Mouse (Mus musculus): ENCODE measurements around the gene Olfr629. TPM values are rescaled to one million over a fixed set of nuclear protein-coding genes. Genes with fewer than 3 reads are reported as not detected.
"Not testable (repeated sequence)": the region's sequence is repeated elsewhere in the genome, so short reads cannot be mapped to it uniquely, and the experiment has no call there.

Olfr629 gene
- polyA plus RNA-seq (2015; fragmentation: Nextera tagmentation; extraction: Ambion mirVana) = not detected in 2 replicates

DNA sequence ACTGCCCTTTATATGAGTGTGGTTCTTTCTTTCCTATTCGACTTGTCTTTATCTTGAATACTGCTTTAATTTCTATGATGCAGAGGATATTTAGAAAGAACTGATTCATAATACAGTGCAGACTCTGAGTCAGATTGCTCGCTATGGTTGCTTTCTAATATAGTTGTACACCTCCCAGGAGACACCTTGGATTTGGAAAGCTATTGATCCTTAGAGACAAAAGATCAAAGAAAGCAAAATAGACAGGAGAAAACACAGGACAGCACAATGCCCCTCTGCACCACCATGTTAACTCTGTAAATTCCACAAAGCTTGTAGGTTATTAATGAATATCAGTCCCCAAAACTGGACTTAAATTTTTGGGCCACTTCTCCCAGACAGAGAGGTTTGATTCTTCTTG is at the start of gene Olfr629:
TSS of gene Olfr629 (minus strand) at position 101 of the 400 bp plus-strand sequence.
- no peak for ATAC-seq (replicated peaks; ENCODE audit: low FRiP score)
- Histone ChIP-seq H3K9ac (no peak within 1 kb of the TSS), H3K4me2 (no peak within 1 kb of the TSS), H3K27ac (no peak within 1 kb of the TSS), H3K9me3 (replicated peaks) (no peaks in the 10 kb centered on the region), H3K4me3 (replicated peaks) (no peak within 1 kb of the TSS), H3K4me1 (no peaks in the 10 kb centered on the region), H3K36me3 (no peaks in the 10 kb centered on the region), H3K27me3 (no peaks in the 10 kb centered on the region)
- 83% methylated on average over 2 of the region's 2 CpGs for WGBS

DNA sequence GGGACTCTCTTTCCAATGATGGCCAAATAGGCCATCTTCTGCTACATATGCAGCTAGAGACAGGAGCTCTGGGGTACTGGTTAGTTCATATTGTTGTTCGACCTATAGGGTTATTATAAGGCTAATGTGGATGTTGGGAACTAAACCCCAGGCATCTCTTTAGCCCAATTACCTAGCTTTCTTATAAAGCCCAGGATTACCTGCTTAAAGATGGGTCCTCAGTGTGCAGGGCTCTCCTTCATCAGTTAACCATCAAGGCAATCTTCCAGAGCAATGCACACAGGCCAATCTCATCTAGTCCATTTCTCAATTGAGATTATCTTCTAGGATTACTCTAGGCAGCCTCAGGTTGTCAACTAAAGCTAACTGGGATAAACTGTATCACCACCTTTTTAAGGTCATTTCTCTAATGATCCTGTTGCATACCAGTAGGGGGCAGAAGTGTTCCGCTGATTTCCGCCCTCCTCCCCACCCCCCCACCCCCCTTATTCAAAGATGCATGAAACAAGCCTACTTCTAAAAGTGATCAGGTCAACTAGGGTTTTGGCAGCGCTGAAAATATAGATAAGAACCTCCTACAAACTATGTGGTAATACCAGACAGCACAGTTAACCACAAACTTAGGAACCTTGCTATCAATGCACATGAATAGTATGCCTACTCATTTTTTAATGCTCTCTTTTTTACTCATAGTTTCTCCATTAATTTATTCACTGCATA is 48.1 kb upstream of the Olfr629 start:
- Histone ChIP-seq H3K9ac (no peak overlapping the region), H3K36me3 (no peaks in the 10 kb centered on the region), H3K4me2 (no peak overlapping the region), H3K27ac (no peak overlapping the region), H3K4me1 (no peaks in the 10 kb centered on the region), H3K27me3 (no peaks in the 10 kb centered on the region), H3K4me3 (replicated peaks) (no peak overlapping the region), H3K9me3 (replicated peaks) (no peaks in the 10 kb centered on the region)
- ATAC-seq (replicated peaks; ENCODE audit: low FRiP score) = no peak
- WGBS = 28% methylated on average over 4 of the region's 4 CpGs

DNA sequence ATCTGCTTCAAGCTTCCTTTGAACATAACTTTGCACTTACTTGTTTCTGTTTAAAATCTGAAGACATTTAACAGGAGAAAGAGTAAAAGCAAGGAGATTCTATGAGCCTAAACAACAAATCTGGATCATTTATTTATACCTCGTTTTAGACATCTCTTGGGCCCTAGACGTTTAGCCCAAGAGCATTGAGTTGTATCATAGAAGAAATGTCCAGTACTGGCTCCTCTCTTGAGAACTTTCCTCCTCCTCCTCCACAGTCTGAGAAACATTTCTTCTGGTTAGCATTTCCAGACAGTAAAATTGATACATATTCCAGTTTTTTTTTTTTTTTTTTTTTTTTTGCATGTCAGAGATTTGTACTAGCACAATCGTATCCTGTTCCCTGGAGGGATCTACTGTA is 47.0 kb upstream of the Olfr629 start, which contains the start of gene Olfr67:
TSS of gene Olfr67 (minus strand) at position 101 of the 400 bp plus-strand sequence.
- no peaks in the 10 kb centered on the region for H3K9me3 ChIP-seq (replicated peaks)
- 77% methylated on average over 3 of the region's 3 CpGs for WGBS
- no peak within 1 kb of the TSS for H3K4me2 ChIP-seq
- no peaks in the 10 kb centered on the region for H3K36me3 ChIP-seq
- ATAC-seq (replicated peaks; ENCODE audit: low FRiP score) = no peak
- no peak within 1 kb of the TSS for H3K4me3 ChIP-seq (replicated peaks)
- H3K27me3 ChIP-seq = no peaks in the 10 kb centered on the region
- no peak within 1 kb of the TSS for H3K9ac ChIP-seq
- no peak within 1 kb of the TSS for H3K27ac ChIP-seq
- H3K4me1 ChIP-seq = no peaks in the 10 kb centered on the region

DNA sequence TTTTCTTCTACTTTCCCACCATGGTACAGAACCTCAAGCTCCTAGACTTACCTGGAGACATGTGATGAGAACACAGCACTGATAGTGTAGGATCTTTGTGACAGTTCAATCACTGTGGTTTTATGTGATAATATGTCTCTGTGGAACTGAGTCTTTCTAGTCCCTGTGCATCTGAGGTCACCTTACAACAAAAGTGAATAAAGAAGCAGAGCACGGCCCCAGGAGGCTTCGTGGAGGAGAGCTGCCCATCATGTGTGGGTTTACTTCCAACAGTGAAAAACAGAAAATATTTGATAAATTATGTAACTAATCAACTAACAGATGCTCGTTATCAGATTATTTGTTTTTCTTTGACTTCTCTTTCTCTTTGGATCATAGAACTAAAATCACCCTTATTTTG is 34.9 kb upstream of the Olfr629 start, which contains the start of gene Olfr68:
TSS of gene Olfr68 (minus strand) at position 101 of the 400 bp plus-strand sequence.
- Histone ChIP-seq H3K4me3 (replicated peaks) (no peak within 1 kb of the TSS), H3K27ac (no peak within 1 kb of the TSS), H3K9me3 (replicated peaks) (no peaks in the 10 kb centered on the region), H3K4me2 (no peak within 1 kb of the TSS), H3K36me3 (no peaks in the 10 kb centered on the region), H3K4me1 (no peaks in the 10 kb centered on the region), H3K27me3 (no peaks in the 10 kb centered on the region), H3K9ac (no peak within 1 kb of the TSS)
- 80% methylated on average over 3 of the region's 3 CpGs for WGBS
- ATAC-seq (replicated peaks; ENCODE audit: low FRiP score) = no peak

DNA sequence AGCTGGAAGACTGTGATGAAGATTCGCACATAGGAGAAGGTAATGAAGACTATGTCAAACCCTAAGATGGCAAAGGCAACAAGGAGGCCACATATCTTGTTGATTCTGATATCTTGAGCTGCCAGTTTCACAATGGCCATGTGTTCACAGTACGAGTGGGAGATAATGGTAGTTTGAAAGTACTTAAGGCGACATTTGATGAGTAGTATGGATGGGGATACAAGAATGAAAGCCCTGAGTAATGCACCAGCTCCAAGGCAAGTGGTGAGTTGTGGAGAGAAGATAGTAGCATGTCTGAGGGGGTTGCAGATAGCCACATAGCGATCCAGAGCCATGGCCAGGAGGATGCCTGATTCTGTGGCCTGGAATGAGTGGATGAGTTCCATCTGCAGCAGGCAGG is 32.9 kb upstream of the Olfr629 start:
- WGBS = 84% methylated on average over 4 of the region's 4 CpGs
- not testable (repeated sequence) for H3K27ac ChIP-seq; ATAC-seq (replicated peaks; ENCODE audit: low FRiP score); H3K36me3 ChIP-seq; H3K27me3 ChIP-seq; H3K4me3 ChIP-seq (replicated peaks); H3K9ac ChIP-seq; H3K4me2 ChIP-seq; H3K4me1 ChIP-seq; H3K9me3 ChIP-seq (replicated peaks)

DNA sequence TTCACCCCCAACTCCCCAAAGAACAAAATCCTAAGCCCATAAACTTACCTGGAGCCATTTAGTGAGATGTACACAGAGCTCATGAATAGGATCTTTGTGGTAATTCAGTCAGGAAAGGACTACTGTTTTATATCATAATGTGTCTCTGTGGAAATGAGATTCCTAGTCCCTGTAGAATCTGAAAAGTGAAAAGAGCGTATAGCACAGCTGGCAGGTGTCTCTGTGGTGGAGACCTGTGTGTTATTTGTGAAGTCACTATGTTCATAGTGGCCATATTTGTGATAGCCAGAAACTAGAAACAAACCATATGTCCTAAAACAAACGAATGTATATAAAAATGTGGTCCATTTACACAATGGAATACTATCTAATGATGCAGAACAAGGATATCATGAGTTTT is 26.8 kb upstream of the Olfr629 start, which contains the start of gene Olfr69:
TSS of gene Olfr69 (minus strand) at position 101 of the 400 bp plus-strand sequence.
- Histone ChIP-seq H3K27ac (no peak within 1 kb of the TSS), H3K4me2 (no peak within 1 kb of the TSS), H3K4me3 (replicated peaks) (no peak within 1 kb of the TSS), H3K36me3 (no peaks in the 10 kb centered on the region), H3K4me1 (no peaks in the 10 kb centered on the region), H3K9me3 (replicated peaks) (no peaks in the 10 kb centered on the region), H3K9ac (no peak within 1 kb of the TSS), H3K27me3 (no peaks in the 10 kb centered on the region)
- ATAC-seq (replicated peaks; ENCODE audit: low FRiP score) = no peak
- 83% methylated on average over 2 of the region's 2 CpGs for WGBS

DNA sequence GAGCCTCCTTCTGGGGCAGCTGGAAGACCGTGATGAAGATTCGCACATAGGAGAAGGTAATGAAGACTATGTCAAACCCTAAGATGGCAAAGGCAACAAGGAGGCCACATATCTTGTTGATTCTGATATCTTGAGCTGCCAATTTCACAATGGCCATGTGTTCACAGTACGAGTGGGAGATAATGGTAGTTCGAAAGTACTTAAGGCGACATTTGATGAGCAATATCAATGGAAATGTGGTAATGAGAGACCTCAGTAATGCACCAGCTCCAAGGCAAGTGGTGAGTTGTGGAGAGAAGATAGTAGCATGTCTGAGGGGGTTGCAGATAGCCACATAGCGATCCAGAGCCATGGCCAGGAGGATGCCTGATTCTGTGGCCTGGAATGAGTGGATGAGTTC is 22.9 kb upstream of the Olfr629 start:
- not testable (repeated sequence) for H3K4me1 ChIP-seq; H3K4me2 ChIP-seq; H3K36me3 ChIP-seq; ATAC-seq (replicated peaks; ENCODE audit: low FRiP score); H3K9me3 ChIP-seq (replicated peaks); H3K9ac ChIP-seq; H3K4me3 ChIP-seq (replicated peaks); H3K27ac ChIP-seq; H3K27me3 ChIP-seq
- 87% methylated on average over 5 of the region's 6 CpGs for WGBS

DNA sequence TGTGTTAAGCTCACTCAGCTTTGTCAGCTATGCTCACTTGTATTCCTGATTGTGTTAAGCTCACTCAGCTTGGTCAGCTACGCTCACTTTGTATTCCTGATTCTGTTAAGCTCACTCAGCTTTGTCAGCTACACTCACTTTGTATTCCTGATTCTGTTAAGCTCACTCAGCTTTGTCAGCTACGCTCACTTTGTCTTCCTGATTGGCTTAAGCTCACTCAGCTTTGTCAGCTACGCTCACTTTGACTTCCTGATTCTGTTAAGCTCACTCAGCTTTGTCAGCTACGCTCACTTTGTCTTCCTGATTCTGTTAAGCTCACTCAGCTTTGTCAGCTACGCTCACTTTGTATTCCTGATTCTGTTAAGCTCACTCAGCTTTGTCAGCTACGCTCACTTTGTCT is 17.5 kb upstream of the Olfr629 start:
- H3K27me3 ChIP-seq; H3K4me3 ChIP-seq (replicated peaks); H3K9ac ChIP-seq; H3K4me2 ChIP-seq; H3K9me3 ChIP-seq (replicated peaks); H3K27ac ChIP-seq; ATAC-seq (replicated peaks; ENCODE audit: low FRiP score); H3K4me1 ChIP-seq; H3K36me3 ChIP-seq: not testable (repeated sequence)
- WGBS = 91% methylated on average over 6 of the region's 6 CpGs

DNA sequence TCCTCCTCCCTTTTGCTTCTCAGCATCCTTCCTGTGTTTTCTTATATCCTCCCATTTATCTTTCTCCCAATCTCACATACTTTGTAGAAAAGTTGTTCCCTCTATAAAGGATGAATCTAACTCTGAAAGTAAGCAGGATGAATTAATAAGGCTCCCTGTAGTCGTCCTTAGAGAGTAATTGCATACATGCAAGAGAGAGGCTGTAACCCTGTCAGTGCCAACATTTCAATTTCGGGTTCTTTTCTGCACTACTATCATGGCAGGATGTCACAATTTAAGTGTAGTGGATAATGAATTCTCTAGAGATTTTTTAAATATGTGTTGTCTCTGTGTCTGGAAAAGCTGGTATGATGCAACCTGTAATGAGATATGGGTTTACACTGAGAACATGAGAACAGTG is 12.5 kb upstream of the Olfr629 start, which contains the start of gene Olfr630:
TSS of gene Olfr630 (minus strand) at position 101 of the 400 bp plus-strand sequence.
- Histone ChIP-seq H3K27me3 (no peaks in the 10 kb centered on the region), H3K4me3 (replicated peaks) (no peak within 1 kb of the TSS), H3K27ac (no peak within 1 kb of the TSS), H3K4me2 (no peak within 1 kb of the TSS), H3K9ac (no peak within 1 kb of the TSS), H3K9me3 (replicated peaks) (no peaks in the 10 kb centered on the region), H3K4me1 (no peaks in the 10 kb centered on the region), H3K36me3 (no peaks in the 10 kb centered on the region)
- ATAC-seq (replicated peaks; ENCODE audit: low FRiP score) = no peak
- WGBS = 47% methylated on average over 2 of the region's 2 CpGs

DNA sequence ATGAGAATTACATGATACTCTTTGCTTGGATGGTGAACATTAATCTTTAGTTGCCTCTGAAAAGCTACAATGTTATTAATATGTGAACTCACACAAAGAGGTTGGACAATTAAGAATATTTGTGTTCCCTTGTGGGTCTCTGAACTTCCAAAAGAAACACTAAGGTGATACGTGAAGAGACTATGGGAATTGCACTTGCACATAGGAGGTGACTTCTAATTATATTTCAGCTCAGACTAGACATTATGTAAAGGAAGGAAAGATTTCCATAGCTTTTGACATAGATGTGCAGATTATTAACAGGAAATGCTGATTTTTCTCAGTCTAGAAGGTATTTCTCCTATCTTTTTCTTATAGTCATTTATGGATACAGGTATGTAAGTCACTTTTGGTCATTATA is 14.7 kb downstream of the Olfr629 start, which contains the start of gene Olfr628:
TSS of gene Olfr628 (plus strand) at position 301 of the 400 bp plus-strand sequence.
- ATAC-seq (replicated peaks; ENCODE audit: low FRiP score) = no peak
- Histone ChIP-seq H3K4me1 (no peaks in the 10 kb centered on the region), H3K4me2 (no peak within 1 kb of the TSS), H3K27me3 (no peaks in the 10 kb centered on the region), H3K9me3 (replicated peaks) (no peaks in the 10 kb centered on the region), H3K9ac (no peak within 1 kb of the TSS), H3K27ac (no peak within 1 kb of the TSS), H3K36me3 (no peaks in the 10 kb centered on the region), H3K4me3 (replicated peaks) (no peak within 1 kb of the TSS)
- WGBS = 83% methylated on average over 1 of the region's 1 CpGs

DNA sequence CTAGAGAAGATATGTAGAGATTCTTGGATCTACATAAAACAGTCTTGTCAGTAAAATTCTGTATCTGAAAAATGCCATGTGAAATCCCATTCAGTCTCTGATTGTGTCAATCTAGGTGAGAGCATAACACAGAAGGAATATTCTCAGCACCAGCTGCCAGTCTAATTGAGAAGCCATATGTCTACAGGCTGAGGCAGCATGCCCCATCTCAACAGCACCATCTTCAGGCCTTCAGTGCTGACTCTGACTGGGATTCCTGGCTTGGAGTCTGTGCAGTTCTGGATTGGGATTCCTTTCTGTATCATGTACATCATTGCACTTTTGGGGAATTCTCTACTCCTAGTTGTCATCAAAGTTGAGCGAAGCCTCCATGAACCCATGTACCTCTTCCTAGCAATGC is 28.3 kb downstream of the Olfr629 start:
- not testable (repeated sequence) for H3K4me1 ChIP-seq; H3K4me3 ChIP-seq (replicated peaks); H3K27me3 ChIP-seq; H3K9ac ChIP-seq; H3K36me3 ChIP-seq; ATAC-seq (replicated peaks; ENCODE audit: low FRiP score); H3K4me2 ChIP-seq; H3K27ac ChIP-seq; H3K9me3 ChIP-seq (replicated peaks)
- 91% methylated on average over 1 of the region's 1 CpGs for WGBS

DNA sequence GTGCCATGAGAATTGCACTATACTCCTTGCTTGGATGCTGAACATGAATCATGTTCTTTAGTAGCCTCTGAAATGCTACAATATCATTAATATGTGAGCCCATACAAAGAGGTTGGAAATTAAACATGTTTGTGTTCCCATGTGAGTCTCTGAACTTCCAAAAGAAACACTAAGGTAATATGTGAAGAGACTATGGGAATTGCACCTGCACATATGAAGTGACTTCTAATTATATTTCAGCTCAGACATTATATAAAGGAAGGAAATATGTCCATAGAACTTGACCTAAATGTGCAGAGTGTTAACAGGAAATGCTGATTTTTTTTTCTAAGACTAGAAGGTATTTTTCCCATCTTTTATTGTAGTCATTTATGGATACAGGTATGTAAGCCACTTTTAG is 30.4 kb downstream of the Olfr629 start, which contains the start of gene Olfr243:
TSS of gene Olfr243 (plus strand) at position 301 of the 400 bp plus-strand sequence.
- Histone ChIP-seq H3K9ac (no peak within 1 kb of the TSS), H3K4me2 (no peak within 1 kb of the TSS), H3K4me1 (no peaks in the 10 kb centered on the region), H3K36me3 (no peaks in the 10 kb centered on the region), H3K27me3 (no peaks in the 10 kb centered on the region), H3K27ac (no peak within 1 kb of the TSS), H3K4me3 (replicated peaks) (no peak within 1 kb of the TSS), H3K9me3 (replicated peaks) (no peaks in the 10 kb centered on the region)
- no peak for ATAC-seq (replicated peaks; ENCODE audit: low FRiP score)

DNA sequence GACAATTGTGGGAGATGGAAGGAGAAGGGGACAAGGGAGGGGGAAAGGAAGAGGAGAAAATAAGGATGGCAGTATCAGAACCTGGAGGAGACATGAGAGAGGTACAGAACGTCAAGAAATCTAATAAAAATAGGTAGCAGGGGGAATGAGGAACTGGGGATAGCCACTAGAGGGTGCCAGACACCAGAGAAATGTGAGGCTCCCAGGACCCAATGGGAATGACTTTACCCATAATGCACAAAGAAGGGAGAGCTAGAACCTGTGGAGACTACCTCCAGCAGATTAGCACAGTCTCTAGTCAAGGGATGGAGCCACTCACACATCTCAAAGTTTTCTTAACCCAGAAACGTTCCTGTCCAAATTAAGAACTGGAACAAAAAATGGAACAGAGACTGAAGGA is 32.7 kb downstream of the Olfr629 start:
- Histone ChIP-seq H3K27ac (no peak overlapping the region), H3K4me2 (no peak overlapping the region), H3K4me1 (no peaks in the 10 kb centered on the region), H3K4me3 (replicated peaks) (no peak overlapping the region), H3K9me3 (replicated peaks) (no peaks in the 10 kb centered on the region), H3K36me3 (no peaks in the 10 kb centered on the region), H3K27me3 (no peaks in the 10 kb centered on the region), H3K9ac (no peak overlapping the region)
- WGBS = 30% methylated on average over 2 of the region's 2 CpGs
- ATAC-seq (replicated peaks; ENCODE audit: low FRiP score) = no peak

All from kidney, embryonic 15.5 days (tissue).